Mouse (Mus musculus) gastrocnemius, adult 2 months (tissue): ENCODE measurements around the gene Cldnd2. TPM values are rescaled to one million over a fixed set of nuclear protein-coding genes. Genes with fewer than 3 reads are reported as not detected.

ENCODE experiments used
- DNase-seq: peaks from one replicate; pipeline ENCODE4 v3.0.0; 2022
- H3K27ac ChIP-seq: fragments of 200-600 bp; 2 replicates; pipeline ENCODE4 v1.8.1; 2022; ENCODE audit warnings: mild to moderate bottlenecking
- H3K4me3 ChIP-seq: fragments of 200-600 bp; 2 replicates; pipeline ENCODE4 v1.8.1; 2022; ENCODE audit warnings: mild to moderate bottlenecking, moderate library complexity
- CTCF ChIP-seq: fragments of 200-600 bp; IDR thresholded peaks from 2 replicates; pipeline ENCODE4 v1.8.1; 2022; ENCODE audit warnings: antibody characterized with exemption, mild to moderate bottlenecking, moderate library complexity
- intact Hi-C: fragments of 180-260 bp; cut with DNase I; formaldehyde crosslinking; loops from one replicate; pipeline ENCODE4 v1.15.1; 2025
- total RNA-seq, 2 experiments: library from RNA; stranded (reverse); gene quantifications; 2 replicates each; pipeline ENCODE4 v1.2.3; 2021

Gene Cldnd2
- total RNA-seq, 2 experiments from 2014 or later, result not detected

- intact Hi-C loops, result no loop called here
- Histone ChIP-seq H3K4me3 (no peak overlapping the region), H3K27ac (no peak overlapping the region)
- no peak for DNase-seq
- no peak for TF ChIP-seq CTCF
Measured at GRCm38 (mm10) chr7:43432891-43433290, 7.7 kb upstream of the Cldnd2 start.

GRCm38 (mm10) chr7:43434676-43435075, 5.9 kb upstream of the Cldnd2 start:
- Histone ChIP-seq H3K4me3 (no peak overlapping the region), H3K27ac (no peak overlapping the region)
- TF ChIP-seq CTCF, result no peak
- intact Hi-C loops, result no loop called here
- DNase-seq, result no peak

- intact Hi-C loops, result no loop called here
- no peak for TF ChIP-seq CTCF
- H3K27ac ChIP-seq, result no peak within 1 kb of the TSS
- DNase-seq, result no peak
- no peak within 1 kb of the TSS for H3K4me3 ChIP-seq
Measured at GRCm38 (mm10) chr7:43436341-43437255, 4.0 kb upstream of the Cldnd2 start, which contains the start of gene Nkg7. TSS of gene Nkg7 (plus strand) at chr7:43437073.

GRCm38 (mm10) chr7:43438611-43439010, 2.0 kb upstream of the Cldnd2 start:
- DNase-seq, result no peak
- Histone ChIP-seq H3K27ac (no peak overlapping the region), H3K4me3 (no peak overlapping the region)
- intact Hi-C loops, result no loop called here
- no peak for TF ChIP-seq CTCF

DNA sequence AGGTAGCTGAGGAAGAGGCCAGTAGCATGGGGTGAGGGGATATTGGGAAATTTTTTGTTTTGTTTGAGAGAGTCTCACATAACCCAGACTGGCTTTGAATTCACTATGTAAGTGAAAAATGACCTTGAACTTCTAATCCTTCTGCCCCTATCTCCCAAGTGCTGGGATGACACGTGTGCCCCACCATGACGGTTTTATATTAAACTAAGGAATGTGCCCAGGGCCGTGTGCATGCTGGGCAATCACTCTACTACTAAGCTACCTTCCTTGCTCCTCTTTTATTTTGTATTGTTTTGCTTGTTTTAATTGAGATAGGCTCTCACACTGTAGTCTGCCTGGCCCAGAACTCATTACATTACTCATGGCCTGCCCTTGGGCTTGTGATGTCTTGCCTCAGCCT, 489 bp downstream of the Cldnd2 start:
- no peak for TF ChIP-seq CTCF
- no peak overlapping the region for H3K27ac ChIP-seq
- no peak overlapping the region for H3K4me3 ChIP-seq
- DNase-seq, result no peak
- intact Hi-C loops, result loop anchor here (5.0 kb wide), 2 partner anchors 109 to 129 kb away; partner anchors contain the start of gene Zfp715

DNA sequence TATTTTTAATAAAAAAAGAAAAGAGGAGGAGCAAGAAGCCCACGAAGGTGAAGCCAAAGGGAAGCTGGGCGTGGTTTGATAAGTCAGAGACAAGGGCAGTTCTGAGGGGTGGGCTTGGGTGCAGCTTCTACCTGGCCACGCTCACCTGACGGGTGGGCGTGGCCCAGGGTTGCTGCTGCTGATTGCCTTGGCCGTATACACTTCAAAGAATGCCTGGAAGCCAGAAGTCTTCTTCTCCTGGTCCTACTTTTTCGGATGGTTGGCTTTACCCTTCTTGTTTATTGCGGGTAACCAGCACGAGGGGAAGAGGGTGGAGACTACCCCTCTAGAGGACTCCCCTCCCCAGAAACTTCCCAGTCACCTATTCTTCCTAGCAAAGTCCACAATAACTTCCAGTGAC, 2.1 kb downstream of the Cldnd2 start:
- no peak for TF ChIP-seq CTCF
- intact Hi-C loops, result loop anchor here (5.0 kb wide), 2 partner anchors 110 to 130 kb away; partner anchors contain the start of gene Zfp715
- Histone ChIP-seq H3K27ac (peak overlapping the region; percentile 98), H3K4me3 (peak overlapping the region; percentile 69)
- no peak for DNase-seq

GRCm38 (mm10) chr7:43443126-43443916, 2.7 kb downstream of the Cldnd2 start:
- Histone ChIP-seq H3K27ac (peak overlapping the region; percentile 98), H3K4me3 (peak overlapping the region; percentile 69)
- intact Hi-C loops, result loop anchor here (5.0 kb wide), 2 partner anchors 111 to 131 kb away; partner anchors contain the start of gene Zfp715
- peak; percentile 87 for DNase-seq
- TF ChIP-seq CTCF, result no peak

GRCm38 (mm10) chr7:43443917-43444293, 3.3 kb downstream of the Cldnd2 start, which contains the start of the genes Etfb and Gm45233:
TSS of gene Etfb (plus strand) at chr7:43444083.
TSS of gene Gm45233 (plus strand) at chr7:43444128.
- Histone ChIP-seq H3K4me3 (peak within 1 kb of the TSS; percentile 69), H3K27ac (peak within 1 kb of the TSS; percentile 98)
- intact Hi-C loops, result loop anchor here (5.0 kb wide), 2 partner anchors 112 to 132 kb away; partner anchors contain the start of gene Zfp715
- no peak for TF ChIP-seq CTCF
- DNase-seq, result peak; percentile 96

- peak overlapping the region; percentile 64 for H3K27ac ChIP-seq
- intact Hi-C loops, result loop anchor here (2.0 kb wide), 1 partner anchor 17 kb away; no protein-coding TSS in a partner anchor
- DNase-seq, result peak; percentile 31
- no peak for TF ChIP-seq CTCF
- H3K4me3 ChIP-seq, result 0 out of 2 replicates have a peak overlapping the region, but pooled peaks have one; percentile 11
Measured at GRCm38 (mm10) chr7:43447801-43448200, 7.2 kb downstream of the Cldnd2 start.

- intact Hi-C loops, result loop anchor here (2.0 kb wide), 1 partner anchor 17 kb away; no protein-coding TSS in a partner anchor
- Histone ChIP-seq H3K27ac (peak overlapping the region; percentile 64), H3K4me3 (no peak overlapping the region)
- no peak for DNase-seq
- TF ChIP-seq CTCF, result no peak
Measured at GRCm38 (mm10) chr7:43448246-43448645, 7.7 kb downstream of the Cldnd2 start.

- peak overlapping the region; percentile 56; the same call in 1 of the 2 replicates for H3K27ac ChIP-seq
- no peak for DNase-seq
- H3K4me3 ChIP-seq, result no peak overlapping the region
- intact Hi-C loops, result loop anchor here (2.0 kb wide), 1 partner anchor 15 kb away; no protein-coding TSS in a partner anchor
- TF ChIP-seq CTCF, result no peak
Measured at GRCm38 (mm10) chr7:43449811-43450210, 9.2 kb downstream of the Cldnd2 start.

- no peak overlapping the region for H3K27ac ChIP-seq
- DNase-seq, result no peak
- no peak for TF ChIP-seq CTCF
- no peak overlapping the region for H3K4me3 ChIP-seq
- intact Hi-C loops, result no loop called here
Measured at GRCm38 (mm10) chr7:43451726-43452125, 11.1 kb downstream of the Cldnd2 start.
